Mouse (Mus musculus): ENCODE results near the gene Pknox2. TPM values are rescaled to one million over a fixed set of nuclear protein-coding genes. Genes with fewer than 3 reads are reported as not detected.
A peak's percentile ranks its signal among the peaks of the same experiment; 100 is the strongest.

Pknox2 gene
- total RNA-seq, 4 experiments from 2014 or later = 38.5 to 59.5 (median 43.0) TPM

- DNase-seq (ENCODE audit: low spot score in 2 of 2) = no peak
Measured at GRCm38 (mm10) chr9:37101059-37101940, 45.9 kb downstream of the Pknox2 start.

DNA sequence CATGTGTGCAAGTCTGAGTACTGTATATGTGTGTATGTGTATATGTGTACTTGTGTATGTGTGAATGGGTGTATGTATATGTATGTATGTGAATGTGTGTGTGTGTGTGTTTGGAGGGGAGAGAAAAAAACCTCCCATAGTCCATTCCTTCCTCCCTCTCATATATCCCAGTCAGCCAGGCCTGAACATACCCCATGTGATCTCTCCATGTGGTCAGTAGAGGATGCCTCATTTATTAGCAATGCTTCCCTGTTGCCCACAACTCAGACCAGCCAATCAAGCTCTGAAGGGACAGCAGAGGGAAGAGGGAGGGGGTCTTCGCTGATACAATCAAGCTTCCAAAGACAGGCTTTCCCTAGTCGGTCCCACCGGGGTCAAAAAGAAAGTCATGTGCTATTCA is 47.6 kb downstream of the Pknox2 start:
- no peak for DNase-seq (ENCODE audit: low spot score in 2 of 2)

GRCm38 (mm10) chr9:37098600-37098999 is 48.6 kb downstream of the Pknox2 start:
- DNase-seq (ENCODE audit: low spot score in 2 of 2) = no peak

DNA sequence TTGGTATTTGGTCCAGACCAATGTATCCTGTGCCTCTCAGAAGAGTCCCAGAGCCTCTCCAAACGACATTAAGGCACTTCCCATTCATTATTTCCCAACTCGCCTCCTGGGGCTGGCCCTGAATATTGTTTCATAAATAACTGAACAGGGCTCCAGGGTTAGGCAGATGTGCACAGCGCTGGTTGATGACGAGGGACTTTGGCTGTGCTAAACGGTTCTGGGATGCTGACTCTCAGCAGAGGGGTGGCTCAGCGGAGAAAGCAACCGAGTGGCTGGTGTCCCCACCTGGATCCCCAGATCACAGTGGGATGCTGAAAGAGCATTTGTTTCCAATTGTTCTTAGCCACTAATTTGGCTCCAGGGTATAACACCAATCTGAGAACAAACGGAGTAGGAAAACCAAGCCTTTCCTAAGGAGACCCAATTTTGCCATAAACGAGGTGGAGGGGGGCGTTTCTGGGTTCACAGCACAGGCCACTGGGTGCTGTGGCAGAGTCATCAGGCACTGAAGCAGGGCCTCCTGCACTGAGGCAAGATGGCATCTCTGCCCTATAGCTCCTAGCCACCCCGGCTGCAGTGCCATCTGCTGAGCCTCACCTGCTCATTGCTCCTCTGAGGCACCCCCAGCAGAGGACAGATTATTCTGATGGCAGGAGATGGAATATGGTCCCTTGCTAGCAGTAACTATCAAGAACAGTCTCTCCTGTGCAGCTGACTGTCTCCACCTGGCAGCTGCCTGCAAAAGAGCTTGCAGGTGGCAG is 52.8 kb downstream of the Pknox2 start:
- DNase-seq (ENCODE audit: low spot score in 2 of 2) = no peak

- no peak for DNase-seq (ENCODE audit: low spot score in 2 of 2)
Measured at GRCm38 (mm10) chr9:37093086-37093485, 54.1 kb downstream of the Pknox2 start.

DNA sequence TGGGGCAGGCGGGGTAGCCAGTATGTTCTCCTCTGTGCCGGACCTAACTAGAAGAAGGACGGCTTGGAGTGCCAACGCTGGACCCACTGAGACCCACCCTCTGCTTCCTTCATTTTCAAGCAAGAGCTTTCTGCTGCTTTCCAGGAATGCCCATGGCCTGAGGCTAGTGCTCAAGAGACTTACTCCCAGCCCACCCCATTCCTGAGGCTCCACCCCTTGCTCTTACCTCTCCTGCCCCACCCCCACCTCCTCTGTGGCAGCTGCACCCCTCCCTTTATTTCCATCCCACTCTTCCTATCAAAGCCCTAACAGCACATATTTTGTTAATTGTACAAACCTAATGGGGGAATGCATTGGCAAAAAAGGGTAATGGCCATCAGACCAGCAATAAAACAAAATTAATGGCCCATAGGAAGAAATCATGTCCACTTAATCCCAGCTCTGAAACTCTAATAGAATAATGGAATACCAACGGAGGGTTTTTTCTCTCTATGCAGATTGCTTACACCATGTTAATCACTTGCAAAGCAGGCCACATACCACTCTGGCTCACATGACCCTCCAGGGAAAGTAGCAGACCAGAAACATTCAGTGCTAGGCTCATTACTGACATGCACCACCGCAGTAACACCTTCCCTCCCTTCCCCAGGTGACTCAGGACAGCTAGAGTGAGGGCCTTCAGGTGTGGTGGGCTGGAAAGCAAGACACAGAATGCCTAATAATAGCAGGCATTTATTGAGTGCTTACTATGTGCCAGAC is 57.1 kb downstream of the Pknox2 start:
- DNase-seq (ENCODE audit: low spot score in 2 of 2) = no peak

DNA sequence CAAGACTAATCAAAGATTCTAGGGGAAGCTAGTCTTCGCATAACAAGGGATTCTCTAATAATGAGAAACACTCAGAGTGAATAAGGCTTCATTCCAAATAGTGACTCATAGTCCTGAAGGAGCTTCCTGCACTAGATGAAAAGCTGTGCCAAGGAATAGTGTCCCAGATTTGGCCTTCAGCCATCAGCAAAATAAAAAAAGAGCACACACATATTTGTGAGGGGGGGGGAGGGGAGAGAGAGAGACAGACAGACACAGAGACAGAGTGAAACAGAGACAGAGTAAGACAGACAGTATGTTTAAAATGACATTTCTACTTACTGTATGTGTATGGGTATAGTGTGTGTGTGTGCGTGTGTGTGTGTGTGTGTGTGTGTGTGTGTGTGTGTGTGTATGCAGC is 61.8 kb downstream of the Pknox2 start:
- no peak for DNase-seq (ENCODE audit: low spot score in 2 of 2)

GRCm38 (mm10) chr9:37082246-37082645 is 65.0 kb downstream of the Pknox2 start:
- DNase-seq (ENCODE audit: low spot score in 2 of 2) = no peak

DNA sequence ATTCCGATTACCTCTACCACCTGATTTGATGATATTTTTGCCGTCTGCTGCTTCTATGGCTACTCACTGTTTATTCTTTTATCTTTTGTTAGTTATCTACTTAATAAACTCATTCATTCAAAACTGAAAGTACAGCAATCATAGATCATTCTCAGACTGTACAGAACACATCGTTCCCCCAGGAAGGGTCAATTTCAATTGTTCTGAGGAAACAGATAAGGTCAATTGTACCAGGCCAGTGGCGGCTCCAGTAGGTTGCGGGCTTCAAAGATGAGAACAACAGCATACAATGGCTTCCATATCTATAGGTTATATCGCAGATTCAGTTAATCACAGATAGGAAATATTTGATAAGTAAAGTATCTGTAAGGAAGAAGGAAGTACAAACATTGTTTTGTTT is 66.9 kb downstream of the Pknox2 start:
- no peak for DNase-seq (ENCODE audit: low spot score in 2 of 2)

DNA sequence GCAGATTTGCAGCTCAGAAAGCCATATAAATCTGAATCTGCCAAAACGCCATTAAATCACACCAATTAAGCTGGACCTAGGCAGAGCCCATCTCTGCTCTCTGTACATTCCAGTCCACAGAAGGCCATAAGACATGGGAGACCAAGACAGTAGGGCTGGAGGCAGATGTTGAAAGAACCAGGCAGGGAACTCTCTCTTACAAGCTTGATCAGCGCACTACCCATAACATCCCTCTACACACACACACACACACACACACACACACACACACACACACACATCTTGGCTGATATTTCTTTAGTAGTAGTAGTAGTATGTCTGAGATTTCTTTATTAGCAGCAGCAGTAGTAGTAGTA is 70.2 kb downstream of the Pknox2 start:
- no peak for DNase-seq (ENCODE audit: low spot score in 2 of 2)

DNA sequence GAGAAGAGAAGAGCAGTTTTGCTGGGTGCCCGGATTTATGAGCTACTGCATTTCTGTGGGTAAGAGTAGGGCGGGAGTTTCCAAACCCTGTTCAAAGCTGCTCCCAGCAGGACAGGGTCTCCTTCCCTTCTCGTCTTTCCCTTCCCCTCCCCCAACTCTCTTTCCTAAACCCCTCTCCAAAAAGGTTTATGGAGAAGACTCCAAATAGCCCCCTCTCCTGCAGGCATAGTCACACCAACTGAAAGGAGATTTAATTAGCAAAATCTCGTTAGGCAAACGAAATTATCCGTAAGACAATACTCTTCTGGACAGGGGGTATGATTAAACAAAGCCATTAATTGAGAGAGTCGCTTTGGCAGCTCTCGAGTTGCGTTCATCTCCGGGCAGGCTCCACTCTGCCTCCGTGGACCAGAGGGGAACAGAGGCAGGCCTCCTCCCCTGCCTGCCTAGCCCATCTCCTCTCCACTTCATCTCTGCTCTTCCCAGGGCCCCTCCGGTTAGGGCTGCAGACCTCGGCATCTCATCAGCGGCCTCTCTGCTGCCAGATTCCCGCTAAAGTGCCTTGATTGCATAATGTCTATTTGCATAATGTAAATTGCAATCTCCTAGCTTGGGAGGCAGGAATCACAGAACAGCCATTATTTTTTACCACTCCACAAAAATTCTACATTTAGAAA is 70.7 kb downstream of the Pknox2 start:
- peak in 1 of 2 experiments; percentile 38 for DNase-seq (ENCODE audit: low spot score in 2 of 2)

DNA sequence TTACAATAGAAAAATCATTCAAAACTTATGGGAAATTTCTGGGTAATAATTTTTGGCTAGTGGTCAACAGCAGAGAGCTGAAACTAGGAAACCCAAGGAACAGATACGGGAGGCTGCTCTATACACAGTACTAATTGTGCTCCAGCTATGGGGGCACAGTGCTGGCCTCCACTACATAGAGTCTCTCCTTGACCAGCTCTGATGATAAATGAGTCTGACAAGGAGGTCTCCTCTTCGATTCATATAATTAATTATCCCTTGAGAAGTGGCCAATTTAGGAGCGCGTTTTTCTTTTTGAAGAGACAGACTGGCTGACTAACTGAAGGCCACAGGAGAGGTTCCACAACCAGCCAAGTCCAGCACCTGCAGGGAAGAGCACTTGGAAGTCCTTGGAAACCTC is 71.3 kb downstream of the Pknox2 start:
- DNase-seq (ENCODE audit: low spot score in 2 of 2) = no peak

- DNase-seq (ENCODE audit: low spot score in 2 of 2) = no peak
Measured at GRCm38 (mm10) chr9:37069391-37070312, 77.6 kb downstream of the Pknox2 start.

- DNase-seq (ENCODE audit: low spot score in 2 of 2) = no peak
Measured at GRCm38 (mm10) chr9:37067473-37067830, 79.8 kb downstream of the Pknox2 start.

DNA sequence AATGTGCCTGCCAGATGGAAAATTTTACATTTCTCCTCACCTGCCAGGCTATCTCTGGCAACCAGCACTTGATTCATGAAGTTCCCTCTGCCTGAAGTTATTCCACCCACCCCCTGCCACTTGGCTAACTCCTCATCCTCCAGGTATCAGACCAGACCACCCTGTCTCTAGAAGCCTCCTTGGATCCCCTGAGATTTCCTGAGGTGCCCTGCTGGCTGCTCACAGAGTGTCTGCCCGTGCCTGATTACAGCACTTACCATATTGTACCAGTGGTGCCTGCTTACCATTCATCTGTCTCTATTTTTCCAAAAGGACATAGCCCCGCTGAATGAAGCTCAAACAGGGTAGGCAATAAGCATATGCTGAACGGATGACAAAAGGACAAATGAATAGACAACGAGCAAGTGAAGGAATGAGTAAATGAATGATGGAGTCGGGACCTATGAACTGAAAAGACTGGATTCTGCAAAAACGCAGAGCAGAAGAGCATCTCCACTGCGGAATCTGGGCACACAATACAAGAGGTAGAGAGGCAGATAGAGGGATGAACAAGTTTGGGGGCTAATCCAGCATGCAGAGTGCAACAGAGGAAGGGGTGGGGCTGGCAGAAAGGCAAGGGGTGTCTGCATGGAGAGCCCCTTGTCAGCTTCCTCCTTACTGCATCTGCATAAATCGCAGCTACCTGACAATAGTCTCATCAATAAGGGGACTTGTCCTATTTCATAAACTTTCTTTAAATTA is 80.3 kb downstream of the Pknox2 start:
- DNase-seq (ENCODE audit: low spot score in 2 of 2) = no peak

- DNase-seq (ENCODE audit: low spot score in 2 of 2) = no peak
Measured at GRCm38 (mm10) chr9:37061627-37062026, 85.6 kb downstream of the Pknox2 start.

- DNase-seq (ENCODE audit: low spot score in 2 of 2) = peak in 1 of 2 experiments; percentile 44
Measured at GRCm38 (mm10) chr9:37054703-37055102, 92.5 kb downstream of the Pknox2 start.

- no peak for DNase-seq (ENCODE audit: low spot score in 2 of 2)
Measured at GRCm38 (mm10) chr9:37053601-37054512, 93.3 kb downstream of the Pknox2 start.

GRCm38 (mm10) chr9:37053041-37053440 is 94.2 kb downstream of the Pknox2 start:
- no peak for DNase-seq (ENCODE audit: low spot score in 2 of 2)

Data from layer of hippocampus, adult 8-10 months (tissue).